Mouse (Mus musculus): ENCODE data around the gene Pcbp3. TPM values are rescaled to one million over a fixed set of nuclear protein-coding genes. Genes with fewer than 3 reads are reported as not detected.
"Not testable (repeated sequence)": the region's sequence is repeated elsewhere in the genome, so short reads cannot be mapped to it uniquely, and the experiment has no call there.

Pcbp3 gene
- polyA plus RNA-seq, 1 experiment from 2014 or later, result 146 TPM

DNA sequence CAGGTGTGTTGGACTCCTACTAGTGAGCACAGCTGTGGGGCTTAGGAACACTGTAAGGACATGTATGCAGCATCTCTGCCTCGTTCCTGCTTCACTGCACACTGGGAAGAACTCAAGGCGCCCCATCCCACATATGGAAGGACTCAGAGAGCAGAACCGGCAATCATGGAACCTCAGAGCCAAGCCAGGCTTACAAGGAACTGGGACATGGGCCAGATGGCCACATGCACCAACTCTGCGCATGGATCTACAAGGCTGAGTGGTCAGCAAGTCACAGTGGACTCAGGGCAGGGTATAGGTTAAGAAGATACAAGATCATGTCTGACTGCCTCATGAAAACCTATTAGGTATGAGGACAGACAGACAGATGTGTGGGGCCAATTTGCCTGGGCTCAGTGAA, 171.8 kb downstream of the Pcbp3 start:
- Histone ChIP-seq H3K9me3 (no peaks in the 10 kb centered on the region), H3K4me3 (no peak overlapping the region), H3K4me2 (no peak overlapping the region), H3K4me1 (replicated peaks) (peaks cover 9% of the 10 kb centered on the region; the same call in 1 of the 2 replicates), H3K36me3 (peaks cover 25% of the 10 kb centered on the region), H3K9ac (no peak overlapping the region), H3K27ac (replicated peaks) (no peak overlapping the region), H3K27me3 (no peaks in the 10 kb centered on the region)
- WGBS, result 93% methylated on average over 4 of the region's 4 CpGs
- no peak for ATAC-seq (ENCODE audit: low read depth)

DNA sequence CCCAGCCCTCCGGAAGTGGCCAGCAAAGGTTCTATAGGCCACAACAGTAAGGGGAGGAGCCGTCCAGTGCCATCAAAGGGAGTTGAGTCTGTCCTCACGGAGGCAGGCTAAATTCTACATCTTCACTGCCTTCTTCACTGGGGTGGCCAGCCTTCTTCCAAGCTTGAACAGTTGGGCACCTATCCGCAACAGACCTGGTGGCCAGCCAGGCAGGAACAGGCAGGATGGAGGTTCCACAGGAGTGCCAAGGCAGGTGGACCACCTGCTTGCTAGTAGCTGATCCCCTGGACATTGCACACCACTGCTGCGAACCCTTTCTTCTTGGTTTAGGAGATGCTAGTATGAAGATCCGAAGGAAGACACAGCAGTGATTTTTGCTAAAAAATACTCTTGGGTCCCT, 176.4 kb downstream of the Pcbp3 start:
- Histone ChIP-seq H3K4me2 (no peak overlapping the region), H3K9me3 (no peaks in the 10 kb centered on the region), H3K36me3 (peaks cover 29% of the 10 kb centered on the region), H3K9ac (no peak overlapping the region), H3K27me3 (no peaks in the 10 kb centered on the region), H3K27ac (replicated peaks) (no peak overlapping the region), H3K4me1 (replicated peaks) (peaks cover 5% of the 10 kb centered on the region; the same call in 1 of the 2 replicates), H3K4me3 (no peak overlapping the region)
- ATAC-seq (ENCODE audit: low read depth), result no peak
- WGBS, result 78% methylated on average over 6 of the region's 6 CpGs

DNA sequence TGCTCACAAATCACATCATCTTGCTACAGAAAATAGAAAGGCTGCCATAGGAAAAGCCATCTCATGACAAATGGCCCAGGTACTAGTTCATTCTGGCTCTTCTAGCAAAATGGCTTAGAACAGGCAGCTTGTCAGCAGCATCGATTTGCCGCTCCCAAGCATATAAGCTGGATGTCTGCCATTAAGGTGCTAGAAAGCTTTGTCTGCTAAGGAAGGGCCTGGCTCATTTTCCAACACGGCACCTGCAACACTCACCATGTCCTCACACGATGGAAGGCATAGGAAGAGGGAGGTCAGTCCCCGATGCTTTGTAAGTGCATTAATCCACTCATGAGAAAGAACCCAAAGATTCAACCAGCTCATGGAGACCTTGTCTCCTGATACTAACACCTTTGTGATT, 182.5 kb downstream of the Pcbp3 start:
- Histone ChIP-seq H3K4me2 (no peak overlapping the region), H3K27ac (replicated peaks) (no peak overlapping the region), H3K36me3 (peaks cover 9% of the 10 kb centered on the region; the same call in 1 of the 2 replicates), H3K9me3 (no peaks in the 10 kb centered on the region), H3K4me1 (replicated peaks) (no peaks in the 10 kb centered on the region), H3K9ac (no peak overlapping the region), H3K4me3 (no peak overlapping the region), H3K27me3 (no peaks in the 10 kb centered on the region)
- 89% methylated on average over 5 of the region's 5 CpGs for WGBS
- ATAC-seq (ENCODE audit: low read depth), result no peak

DNA sequence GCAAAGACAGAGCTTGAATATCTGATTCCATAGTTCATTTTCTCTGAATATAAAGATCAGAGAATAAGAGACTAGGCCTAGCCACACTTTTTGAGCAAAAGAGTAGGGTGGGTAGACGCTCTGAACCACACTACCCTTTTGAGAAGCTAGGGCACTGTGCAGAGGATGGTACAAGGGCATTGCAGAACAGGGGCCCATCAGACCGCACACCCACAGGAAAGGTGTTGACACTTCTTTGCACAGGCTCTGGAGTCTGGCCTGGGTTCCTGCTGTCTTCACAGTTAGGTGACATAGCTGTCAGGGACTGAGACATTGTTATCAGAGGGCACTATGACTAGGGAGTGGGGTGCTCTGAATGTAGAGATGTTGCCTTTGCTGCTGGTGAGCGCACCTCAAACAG, 190.1 kb downstream of the Pcbp3 start:
- no peak overlapping the region for H3K27ac ChIP-seq (replicated peaks)
- H3K36me3 ChIP-seq, result peaks cover 28% of the 10 kb centered on the region
- no peaks in the 10 kb centered on the region for H3K4me1 ChIP-seq (replicated peaks)
- H3K9me3 ChIP-seq, result no peaks in the 10 kb centered on the region
- no peak overlapping the region for H3K4me3 ChIP-seq
- no peak overlapping the region for H3K9ac ChIP-seq
- H3K27me3 ChIP-seq, result no peaks in the 10 kb centered on the region
- WGBS, result 98% methylated on average over 3 of the region's 3 CpGs
- ATAC-seq (ENCODE audit: low read depth), result no peak
- H3K4me2 ChIP-seq, result no peak overlapping the region

DNA sequence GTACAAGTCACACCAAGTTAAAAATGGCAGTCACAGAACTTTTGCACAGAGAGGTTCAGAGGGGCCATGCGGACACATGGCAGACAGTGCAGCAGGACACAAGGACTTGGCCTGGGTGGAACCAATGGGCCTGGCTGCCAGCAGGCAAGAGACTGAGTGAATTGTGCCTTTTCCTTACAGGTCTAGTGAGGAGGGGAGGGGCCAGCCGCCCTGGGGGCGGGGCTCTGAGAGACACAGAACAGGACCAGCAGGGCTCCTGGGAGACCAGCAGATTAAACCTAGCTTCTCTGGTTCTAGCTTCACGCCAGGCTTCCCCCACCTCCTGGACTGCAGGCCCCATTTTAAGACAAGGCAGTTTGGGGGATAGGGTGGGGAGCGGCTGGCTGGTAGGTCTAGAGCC, 190.6 kb downstream of the Pcbp3 start:
- Histone ChIP-seq H3K4me2 (no peak overlapping the region), H3K9me3 (no peaks in the 10 kb centered on the region), H3K27me3 (no peaks in the 10 kb centered on the region), H3K4me1 (replicated peaks) (no peaks in the 10 kb centered on the region), H3K9ac (no peak overlapping the region), H3K36me3 (peaks cover 33% of the 10 kb centered on the region), H3K27ac (replicated peaks) (no peak overlapping the region), H3K4me3 (no peak overlapping the region)
- 68% methylated on average over 5 of the region's 5 CpGs for WGBS
- ATAC-seq (ENCODE audit: low read depth), result no peak

DNA sequence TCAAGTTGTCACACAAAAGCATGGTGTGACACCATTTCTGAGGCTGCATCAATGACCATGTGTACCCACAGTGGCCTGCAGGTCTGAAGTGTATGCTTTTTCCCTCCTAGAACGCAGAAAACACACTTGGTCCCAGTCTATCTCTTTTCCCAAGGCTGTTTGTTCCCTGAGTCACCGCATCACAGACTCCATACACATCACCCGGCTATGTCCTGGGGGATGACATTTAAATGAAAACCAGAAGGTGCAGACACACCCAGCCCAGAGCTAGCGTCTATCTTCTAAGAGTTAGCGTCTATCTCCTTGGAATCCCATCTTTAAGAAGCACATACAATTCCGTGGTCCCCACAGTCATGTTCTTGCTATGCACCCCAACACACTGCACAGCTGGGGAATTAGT, 192.1 kb downstream of the Pcbp3 start:
- H3K27ac ChIP-seq (replicated peaks), result no peak overlapping the region
- no peak for ATAC-seq (ENCODE audit: low read depth)
- WGBS, result 90% methylated on average over 6 of the region's 6 CpGs

DNA sequence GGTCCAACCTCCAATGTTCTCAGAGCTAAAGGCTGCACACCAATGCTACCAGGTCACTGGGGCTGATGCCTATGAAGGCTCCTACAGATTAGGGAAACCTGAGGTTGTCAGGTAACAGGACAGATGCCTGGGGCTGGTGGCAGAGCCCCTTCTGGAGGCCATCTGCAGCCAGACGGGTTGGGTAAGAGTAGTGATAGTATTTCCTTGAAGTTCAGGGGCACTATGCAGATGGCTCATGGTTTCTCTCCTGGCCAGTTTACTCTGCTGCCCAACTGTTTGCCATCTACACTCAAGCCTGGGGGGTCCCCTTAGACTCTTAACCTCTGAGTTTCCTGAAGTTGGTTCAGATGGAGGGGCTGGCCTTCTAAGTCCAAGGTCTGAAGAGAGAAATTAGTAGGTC, 195.5 kb downstream of the Pcbp3 start:
- Histone ChIP-seq H3K9me3 (no peaks in the 10 kb centered on the region), H3K4me2 (no peak overlapping the region), H3K27me3 (no peaks in the 10 kb centered on the region), H3K9ac (no peak overlapping the region), H3K4me3 (no peak overlapping the region), H3K36me3 (peaks cover 40% of the 10 kb centered on the region), H3K4me1 (replicated peaks) (no peaks in the 10 kb centered on the region), H3K27ac (replicated peaks) (no peak overlapping the region)
- WGBS, result 74% methylated on average over 1 of the region's 1 CpGs
- ATAC-seq (ENCODE audit: low read depth), result no peak

More for the DNA sequence above, 192.1 kb downstream of the Pcbp3 start:
- no peak overlapping the region for H3K4me2 ChIP-seq
- H3K9me3 ChIP-seq, result no peaks in the 10 kb centered on the region
- no peaks in the 10 kb centered on the region for H3K27me3 ChIP-seq
- H3K4me3 ChIP-seq, result no peak overlapping the region
- no peaks in the 10 kb centered on the region for H3K4me1 ChIP-seq (replicated peaks)
- no peak overlapping the region for H3K9ac ChIP-seq
- peaks cover 45% of the 10 kb centered on the region for H3K36me3 ChIP-seq

DNA sequence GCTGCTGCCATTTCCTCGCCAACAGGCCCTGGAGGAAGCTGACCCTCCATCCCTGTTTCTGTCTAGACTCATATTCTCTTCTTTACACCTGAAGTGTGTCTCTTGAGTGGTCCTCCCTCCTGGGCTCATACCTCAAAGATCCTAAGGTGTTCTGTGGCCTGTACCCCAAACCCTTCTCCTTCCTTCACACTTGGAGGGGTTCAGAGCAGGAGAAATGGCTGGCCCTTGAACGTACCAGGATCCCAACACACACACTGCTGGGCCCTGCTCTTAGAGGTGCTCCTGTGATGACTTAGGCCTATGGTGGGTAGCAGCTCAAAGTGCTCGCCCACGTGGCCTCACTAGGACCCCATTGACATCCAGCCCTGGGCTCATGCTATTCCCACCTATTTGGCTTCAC, 196.8 kb downstream of the Pcbp3 start:
- Histone ChIP-seq H3K9me3 (no peaks in the 10 kb centered on the region), H3K27me3 (no peaks in the 10 kb centered on the region), H3K27ac (replicated peaks) (no peak overlapping the region), H3K4me3 (no peak overlapping the region), H3K9ac (no peak overlapping the region), H3K36me3 (peaks cover 40% of the 10 kb centered on the region), H3K4me2 (no peak overlapping the region), H3K4me1 (replicated peaks) (no peaks in the 10 kb centered on the region)
- ATAC-seq (ENCODE audit: low read depth), result no peak
- WGBS, result 90% methylated on average over 4 of the region's 4 CpGs

DNA sequence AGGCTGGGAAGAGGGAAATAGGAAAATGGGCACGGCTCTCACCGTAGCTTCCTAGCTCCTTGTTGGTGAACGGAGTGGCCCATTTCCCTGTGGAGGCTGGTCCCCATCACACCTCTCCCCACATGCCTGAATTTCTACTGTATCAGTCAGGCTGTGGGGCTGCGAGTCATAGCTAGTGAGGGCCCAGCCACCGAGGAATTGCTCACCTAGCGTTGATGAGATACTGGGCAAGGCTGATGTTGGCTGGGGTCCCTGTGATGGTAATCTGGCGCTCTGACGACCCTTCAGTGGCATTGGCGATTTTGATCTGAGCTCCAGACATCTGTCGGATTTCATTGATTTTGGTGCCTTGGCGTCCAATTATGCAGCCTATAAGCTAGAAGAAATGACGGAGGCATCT, 198.7 kb downstream of the Pcbp3 start:
- no peak overlapping the region for H3K4me2 ChIP-seq
- H3K4me3 ChIP-seq, result no peak overlapping the region
- no peak overlapping the region for H3K27ac ChIP-seq (replicated peaks)
- no peak for ATAC-seq (ENCODE audit: low read depth)
- peaks cover 43% of the 10 kb centered on the region for H3K36me3 ChIP-seq
- no peaks in the 10 kb centered on the region for H3K4me1 ChIP-seq (replicated peaks)
- WGBS, result 94% methylated on average over 12 of the region's 12 CpGs
- H3K9me3 ChIP-seq, result no peaks in the 10 kb centered on the region
- no peaks in the 10 kb centered on the region for H3K27me3 ChIP-seq
- no peak overlapping the region for H3K9ac ChIP-seq

DNA sequence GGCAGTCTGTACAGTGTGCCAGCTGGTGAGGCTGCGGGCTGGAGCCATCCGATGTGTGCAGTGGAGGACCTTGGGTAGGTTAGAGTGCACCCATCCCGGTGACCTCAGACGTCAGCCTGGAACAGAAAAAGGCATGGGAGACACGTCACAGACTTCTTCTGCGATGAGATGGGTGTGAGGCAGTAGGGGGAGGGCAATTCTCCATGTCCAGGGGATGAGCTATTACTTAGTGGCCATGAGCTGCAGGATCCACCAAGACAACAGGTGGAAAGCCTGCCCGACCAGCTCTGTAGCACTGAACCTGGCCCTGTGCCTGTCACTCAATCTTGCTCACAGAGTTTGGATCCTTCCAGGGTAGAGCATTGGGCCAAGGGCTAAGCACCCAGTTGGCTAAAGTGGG, 199.3 kb downstream of the Pcbp3 start:
- WGBS, result 94% methylated on average over 7 of the region's 7 CpGs

DNA sequence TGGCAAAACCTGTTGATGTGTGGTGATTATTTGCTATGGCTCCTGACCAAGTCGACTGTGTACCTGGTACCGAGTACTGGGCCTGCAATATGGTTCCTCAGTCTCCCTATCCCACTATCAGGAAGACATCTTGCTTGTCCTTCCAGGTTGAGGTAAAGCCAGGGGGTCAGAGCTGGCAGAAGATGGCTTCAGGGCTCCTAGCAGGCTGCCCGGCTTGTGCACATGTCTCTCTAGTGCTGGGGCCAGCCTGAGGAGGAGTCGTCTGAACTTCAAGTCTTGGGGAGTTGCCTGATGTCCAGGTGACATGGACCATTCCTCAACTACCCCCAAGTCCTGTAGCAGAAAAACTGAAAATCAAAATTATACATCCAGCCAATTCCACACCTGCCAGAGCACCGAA, 201.8 kb downstream of the Pcbp3 start:
- Histone ChIP-seq H3K27ac (replicated peaks) (no peak overlapping the region), H3K4me2 (no peak overlapping the region), H3K9ac (no peak overlapping the region), H3K9me3 (no peaks in the 10 kb centered on the region), H3K4me1 (replicated peaks) (no peaks in the 10 kb centered on the region), H3K36me3 (0 out of 2 replicates have a peak, but pooled peaks cover 17% of the 10 kb centered on the region), H3K27me3 (no peaks in the 10 kb centered on the region), H3K4me3 (no peak overlapping the region)
- WGBS, result 96% methylated on average over 5 of the region's 5 CpGs
- no peak for ATAC-seq (ENCODE audit: low read depth)

More for the DNA sequence above, 199.3 kb downstream of the Pcbp3 start:
- no peak overlapping the region for H3K27ac ChIP-seq (replicated peaks)
- no peak overlapping the region for H3K4me2 ChIP-seq
- H3K36me3 ChIP-seq, result peaks cover 41% of the 10 kb centered on the region
- no peak for ATAC-seq (ENCODE audit: low read depth)
- no peaks in the 10 kb centered on the region for H3K4me1 ChIP-seq (replicated peaks)
- no peak overlapping the region for H3K9ac ChIP-seq
- no peaks in the 10 kb centered on the region for H3K27me3 ChIP-seq
- no peak overlapping the region for H3K4me3 ChIP-seq
- no peaks in the 10 kb centered on the region for H3K9me3 ChIP-seq

DNA sequence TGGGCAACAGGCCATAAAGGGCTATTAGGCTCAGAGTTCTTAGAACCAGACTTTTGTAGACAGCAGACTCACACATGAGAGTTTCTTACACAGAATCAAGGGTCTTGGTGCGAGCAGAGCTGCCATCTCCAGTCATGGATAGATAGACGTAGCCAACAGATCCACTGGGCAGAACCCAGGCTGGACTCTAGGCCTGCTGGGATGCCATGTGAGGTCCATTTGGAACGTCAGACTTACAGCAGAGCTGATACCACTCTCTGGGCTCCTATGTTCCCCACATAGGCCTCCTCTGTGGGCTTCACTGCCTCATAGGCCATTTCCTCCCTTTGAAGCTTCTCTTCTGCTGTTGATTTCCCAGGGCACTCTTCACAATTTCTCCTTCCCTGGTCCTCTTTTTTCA, 208.0 kb downstream of the Pcbp3 start:
- Histone ChIP-seq H3K9ac (no peak overlapping the region), H3K27me3 (no peaks in the 10 kb centered on the region), H3K9me3 (0 out of 2 replicates have a peak, but pooled peaks cover 1% of the 10 kb centered on the region), H3K4me2 (no peak overlapping the region), H3K36me3 (no peaks in the 10 kb centered on the region), H3K4me3 (no peak overlapping the region), H3K4me1 (replicated peaks) (no peaks in the 10 kb centered on the region), H3K27ac (replicated peaks) (no peak overlapping the region)
- 88% methylated on average over 3 of the region's 3 CpGs for WGBS
- no peak for ATAC-seq (ENCODE audit: low read depth)

DNA sequence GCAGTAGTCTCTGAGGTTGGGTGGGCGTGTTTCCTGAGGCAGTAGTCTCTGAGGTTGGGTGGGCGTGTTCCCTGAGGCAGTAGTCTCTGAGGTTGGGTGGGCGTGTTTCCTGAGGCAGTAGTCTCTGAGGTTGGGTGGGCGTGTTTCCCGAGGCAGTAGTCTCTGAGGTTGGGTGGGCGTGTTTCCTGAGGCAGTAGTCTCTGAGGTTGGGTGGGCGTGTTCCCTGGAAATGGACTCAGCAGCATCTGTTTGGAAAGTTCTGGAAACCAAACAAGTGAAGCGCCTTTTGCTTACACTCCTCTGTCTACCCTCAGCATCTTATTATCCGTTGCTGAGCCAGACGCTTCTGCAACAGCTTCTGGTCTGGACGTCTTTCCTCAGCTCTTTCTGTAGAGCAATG, 217.4 kb downstream of the Pcbp3 start:
- not testable (repeated sequence) for ATAC-seq (ENCODE audit: low read depth); H3K36me3 ChIP-seq; H3K4me2 ChIP-seq; H3K9me3 ChIP-seq; H3K27me3 ChIP-seq; H3K4me1 ChIP-seq (replicated peaks); H3K4me3 ChIP-seq; H3K9ac ChIP-seq; H3K27ac ChIP-seq (replicated peaks)
- WGBS, result 57% methylated on average over 11 of the region's 11 CpGs

Data from neural tube, embryonic 13.5 days (tissue).